Mouse (Mus musculus) hindbrain, embryonic 10.5 days (tissue): Measurements from ENCODE around the gene Lhpp. TPM values are rescaled to one million over a fixed set of nuclear protein-coding genes. Genes with fewer than 3 reads are reported as not detected.

Experiments used
- DNase-seq: peaks from one replicate; pipeline ENCODE4 v3.0.0-alpha.2; 2017; ENCODE audit warnings: low spot score
- H3K27ac ChIP-seq: fragments of 300-500 bp; sonication (generic); 2 replicates; pipeline ENCODE4 v1.5.1; 2016; ENCODE audit warnings: mild to moderate bottlenecking, moderate library complexity
- H3K27me3 ChIP-seq: fragments of 300-500 bp; sonication (generic); 2 replicates; pipeline ENCODE4 v1.6.1; 2016; ENCODE audit warnings: mild to moderate bottlenecking; ENCODE audit not compliant: poor library complexity, insufficient read depth, severe bottlenecking
- H3K36me3 ChIP-seq: fragments of 300-500 bp; sonication (generic); 2 replicates; pipeline ENCODE4 v1.6.1; 2016; ENCODE audit warnings: mild to moderate bottlenecking, moderate library complexity
- H3K4me1 ChIP-seq: fragments of 300-500 bp; sonication (generic); replicated peaks from 2 replicates; pipeline ENCODE4 v1.6.1; 2016; ENCODE audit warnings: mild to moderate bottlenecking
- H3K4me3 ChIP-seq: fragments of 300-500 bp; sonication (generic); 2 replicates; pipeline ENCODE4 v1.5.1; 2016; ENCODE audit warnings: mild to moderate bottlenecking, moderate library complexity
- H3K9me3 ChIP-seq: fragments of 300-500 bp; sonication (generic); 2 replicates; pipeline ENCODE4 v1.6.1; 2016; ENCODE audit warnings: mild to moderate bottlenecking, moderate library complexity
- WGBS: fragments of 180-500 bp; shearing (Covaris S2); methylation state at CpG from one replicate; pipeline ENCODE4 v1.1.7; 2016; 5-methylcytosine and 5-hydroxymethylcytosine counted together
- polyA plus RNA-seq: library from polyadenylated mRNA; unstranded; fragments of >200 nt; fragmentation: Nextera tagmentation; extraction: Ambion mirVana; gene quantifications from 2 replicates; pipeline ENCODE4 v1.2.1, GENCODE M21; 2016

Gene Lhpp
- polyA plus RNA-seq, 1 experiment from 2014 or later: 18.9 TPM

DNA sequence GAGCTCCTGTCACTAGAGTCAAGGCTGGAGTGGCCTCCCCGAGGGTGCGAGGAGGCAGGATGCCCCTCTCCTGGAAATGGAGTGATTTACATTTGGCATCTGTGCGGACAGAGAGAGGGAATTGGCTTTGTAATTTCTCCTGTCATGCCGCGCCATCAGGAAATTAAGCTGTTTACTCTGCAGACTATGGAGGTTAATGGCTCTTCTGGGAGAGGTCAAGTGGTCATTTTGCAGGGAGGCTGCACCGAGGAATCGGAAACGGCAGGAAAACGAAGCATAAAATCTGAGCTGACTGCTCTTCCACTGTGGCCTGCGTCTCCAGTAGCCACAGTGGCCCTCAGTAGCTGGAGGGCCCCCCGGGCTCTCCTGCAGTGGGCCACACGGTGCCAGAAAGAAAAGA, 26.9 kb downstream of the Lhpp start:
- no peak overlapping the region for H3K27ac ChIP-seq
- no peaks in the 10 kb centered on the region for H3K36me3 ChIP-seq
- peaks cover 63% of the 10 kb centered on the region for H3K27me3 ChIP-seq
- peaks cover 34% of the 10 kb centered on the region for H3K4me1 ChIP-seq
- no peaks in the 10 kb centered on the region for H3K9me3 ChIP-seq
- DNase-seq: no peak
- WGBS: 39% methylated on average over 12 of the region's 12 CpGs
- H3K4me3 ChIP-seq: no peak overlapping the region

DNA sequence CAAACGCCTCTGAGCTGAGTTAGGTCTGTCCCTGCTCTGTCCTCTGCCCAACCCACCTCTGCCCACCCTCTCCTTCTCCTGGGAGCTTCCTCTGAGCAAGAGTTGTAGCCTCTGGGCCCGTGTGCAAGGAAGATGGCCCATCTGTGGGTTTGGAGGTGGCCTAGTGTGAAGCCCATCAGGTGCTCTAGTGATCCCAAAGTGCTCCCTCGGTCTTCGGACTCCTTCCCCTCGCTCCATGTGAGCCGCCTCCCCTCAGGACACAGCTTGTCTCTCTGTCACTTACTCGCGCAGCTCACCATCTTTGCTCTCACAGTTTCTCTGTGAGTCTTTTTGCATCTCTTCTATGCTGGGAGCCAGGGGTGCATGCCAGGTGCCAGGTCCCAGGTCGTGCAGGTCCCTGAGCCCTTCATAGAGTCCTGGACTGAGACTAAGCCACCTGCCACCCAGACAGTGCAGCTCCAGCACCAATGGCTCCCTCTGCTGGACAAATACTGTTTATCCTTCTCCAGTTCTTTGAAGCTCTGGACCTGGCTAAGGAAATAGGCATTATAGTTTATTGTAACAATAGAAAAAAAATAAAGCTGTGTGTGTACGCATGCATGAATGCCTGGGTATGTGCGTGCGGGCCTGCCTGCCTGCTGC, 28.1 kb downstream of the Lhpp start:
- no peak overlapping the region for H3K4me3 ChIP-seq
- H3K4me1 ChIP-seq: peaks cover 34% of the 10 kb centered on the region
- peaks cover 67% of the 10 kb centered on the region for H3K27me3 ChIP-seq
- peak; percentile 51 for DNase-seq
- H3K9me3 ChIP-seq: no peaks in the 10 kb centered on the region
- WGBS: 64% methylated on average over 12 of the region's 12 CpGs
- 0 out of 2 replicates have a peak overlapping the region, but pooled peaks have one; percentile 40 for H3K27ac ChIP-seq
- H3K36me3 ChIP-seq: no peaks in the 10 kb centered on the region

DNA sequence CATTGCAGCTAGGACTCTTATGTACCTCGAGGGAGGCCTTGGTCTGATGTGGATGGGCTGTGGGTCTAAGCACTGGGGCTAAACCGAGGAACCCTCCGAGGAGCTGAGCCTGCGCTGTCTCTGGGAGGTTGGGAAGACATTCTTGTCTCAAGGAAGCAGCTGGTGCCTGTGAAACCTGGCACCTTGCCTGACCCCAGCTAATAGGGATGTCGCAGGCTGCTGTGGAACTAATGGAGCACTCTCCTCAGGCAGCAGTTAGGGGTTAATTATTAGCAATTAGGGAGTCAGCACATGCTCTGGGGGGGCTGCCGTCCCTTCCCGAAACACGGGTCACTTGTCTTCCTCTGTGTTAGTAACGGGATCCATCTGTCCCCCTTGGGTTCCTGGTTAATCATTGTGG, 30.5 kb downstream of the Lhpp start:
- no peaks in the 10 kb centered on the region for H3K9me3 ChIP-seq
- 47% methylated on average over 9 of the region's 9 CpGs for WGBS
- H3K4me1 ChIP-seq: peaks cover 34% of the 10 kb centered on the region
- H3K27ac ChIP-seq: no peak overlapping the region
- no peak overlapping the region for H3K4me3 ChIP-seq
- DNase-seq: peak; percentile 22
- peaks cover 62% of the 10 kb centered on the region for H3K27me3 ChIP-seq
- H3K36me3 ChIP-seq: no peaks in the 10 kb centered on the region

DNA sequence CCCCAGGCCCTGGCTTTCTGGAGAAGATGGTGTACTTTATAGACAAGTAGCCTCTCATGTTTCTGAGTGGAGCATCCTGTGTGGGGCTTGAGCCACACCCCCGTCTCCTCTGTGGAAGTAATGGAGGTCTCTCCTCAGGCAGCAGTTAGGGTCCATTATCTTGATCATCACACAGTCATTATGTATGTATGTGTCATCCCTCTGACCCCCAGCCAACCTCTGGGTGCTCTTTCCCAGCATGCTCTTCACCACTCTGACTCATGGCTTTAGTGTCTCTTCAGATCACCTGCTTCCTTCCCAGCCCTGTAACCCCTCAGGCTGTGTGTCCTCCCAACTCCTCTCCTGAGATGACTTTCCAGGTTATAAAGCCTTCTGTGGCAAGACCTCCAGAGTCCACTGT, 31.2 kb downstream of the Lhpp start:
- Histone ChIP-seq H3K4me1 (peaks cover 34% of the 10 kb centered on the region), H3K27me3 (peaks cover 57% of the 10 kb centered on the region), H3K27ac (no peak overlapping the region), H3K9me3 (no peaks in the 10 kb centered on the region), H3K36me3 (no peaks in the 10 kb centered on the region), H3K4me3 (no peak overlapping the region)
- DNase-seq: no peak
- 88% methylated on average over 1 of the region's 1 CpGs for WGBS

DNA sequence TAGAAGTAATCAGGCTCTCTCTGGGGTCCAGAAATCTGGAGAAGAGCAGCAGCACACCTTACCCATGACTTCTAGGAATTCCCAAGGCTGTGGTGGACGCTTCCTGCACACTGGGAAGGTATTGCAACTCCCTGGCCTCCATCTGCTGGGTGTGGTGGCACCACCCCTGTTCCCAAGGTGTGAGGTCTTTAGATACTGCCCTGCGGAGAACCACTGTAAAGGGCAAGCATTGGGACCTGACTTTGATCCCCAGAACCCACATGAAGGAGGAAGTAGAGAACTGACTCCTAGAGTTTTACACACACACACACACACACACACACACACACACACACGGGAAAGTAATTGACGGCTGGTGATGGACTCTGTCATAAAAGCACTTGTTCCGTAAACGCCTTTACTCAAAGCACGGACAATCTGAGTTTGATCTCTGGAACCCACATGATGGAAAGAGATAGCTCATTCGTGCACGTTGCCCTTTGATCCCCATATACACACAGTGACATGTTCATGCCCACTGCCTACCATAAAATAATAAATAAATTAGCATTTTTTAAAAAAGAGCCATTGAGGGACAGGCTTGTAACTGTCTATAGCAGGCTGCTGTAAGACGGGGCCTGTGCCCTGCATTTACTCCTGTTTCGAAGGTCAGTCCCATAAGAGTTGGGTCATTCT, 34.3 kb downstream of the Lhpp start:
- Histone ChIP-seq H3K4me1 (peaks cover 16% of the 10 kb centered on the region), H3K9me3 (no peaks in the 10 kb centered on the region), H3K27ac (no peak overlapping the region), H3K27me3 (peaks cover 42% of the 10 kb centered on the region), H3K4me3 (no peak overlapping the region), H3K36me3 (no peaks in the 10 kb centered on the region)
- WGBS: 90% methylated on average over 11 of the region's 11 CpGs
- no peak for DNase-seq

DNA sequence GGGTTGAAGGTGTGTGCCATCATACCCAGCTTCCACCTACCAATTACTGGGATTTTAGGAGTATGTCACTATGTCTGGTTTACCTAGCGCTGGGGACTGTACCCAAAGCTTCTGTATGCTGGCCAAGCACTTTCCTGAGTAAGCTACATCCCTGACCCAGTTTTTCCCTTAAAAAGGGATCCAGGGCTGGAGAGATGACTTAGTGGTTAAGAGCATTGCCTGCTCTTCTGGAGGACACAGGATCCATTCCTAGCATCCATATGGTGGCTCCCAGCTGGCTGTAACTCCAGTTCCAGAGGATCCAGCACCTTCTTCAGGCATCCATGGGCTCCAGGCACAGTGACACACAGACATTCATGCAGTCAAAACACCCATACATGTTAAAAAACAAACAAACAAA, 36.1 kb downstream of the Lhpp start:
- no peak overlapping the region for H3K4me3 ChIP-seq
- no peak for DNase-seq
- H3K27me3 ChIP-seq: peaks cover 32% of the 10 kb centered on the region
- WGBS: 93% methylated on average over 1 of the region's 1 CpGs
- H3K36me3 ChIP-seq: no peaks in the 10 kb centered on the region
- no peak overlapping the region for H3K27ac ChIP-seq
- H3K9me3 ChIP-seq: no peaks in the 10 kb centered on the region
- H3K4me1 ChIP-seq: peaks cover 16% of the 10 kb centered on the region

DNA sequence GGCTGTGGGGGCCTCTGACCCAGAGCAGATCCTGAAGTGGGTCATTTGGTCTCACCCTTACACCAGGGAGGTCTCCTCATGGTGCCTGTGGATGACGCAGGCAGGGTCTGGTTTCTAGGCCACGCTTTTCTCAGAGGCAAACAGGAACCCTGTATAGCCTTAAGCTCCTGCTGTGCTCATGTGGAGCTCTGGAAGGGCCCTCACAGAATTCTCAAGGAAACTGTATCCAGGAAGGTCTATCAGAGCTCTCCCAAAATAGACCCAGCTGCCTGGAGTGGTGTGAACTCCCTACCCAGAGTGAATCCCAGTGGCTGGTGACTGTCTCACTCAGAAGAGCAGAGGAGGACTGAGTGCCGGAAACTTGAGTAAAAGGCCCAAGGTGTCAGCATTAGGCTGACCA, 44.0 kb downstream of the Lhpp start:
- Histone ChIP-seq H3K4me3 (no peak overlapping the region), H3K27ac (no peak overlapping the region), H3K4me1 (peaks cover 51% of the 10 kb centered on the region), H3K9me3 (no peaks in the 10 kb centered on the region), H3K36me3 (no peaks in the 10 kb centered on the region), H3K27me3 (no peaks in the 10 kb centered on the region)
- DNase-seq: no peak
- 77% methylated on average over 3 of the region's 3 CpGs for WGBS

- DNase-seq: peak; percentile 91
- Histone ChIP-seq H3K4me1 (peaks cover 58% of the 10 kb centered on the region), H3K36me3 (no peaks in the 10 kb centered on the region), H3K4me3 (no peak overlapping the region), H3K27ac (peak overlapping the region; percentile 80), H3K9me3 (no peaks in the 10 kb centered on the region), H3K27me3 (no peaks in the 10 kb centered on the region)
- WGBS: 18% methylated on average over 9 of the region's 9 CpGs
Measured at GRCm38 (mm10) chr7:132656075-132656474, 45.6 kb downstream of the Lhpp start.

GRCm38 (mm10) chr7:132656548-132656947, 46.1 kb downstream of the Lhpp start:
- peak overlapping the region; percentile 80 for H3K27ac ChIP-seq
- WGBS: 11% methylated on average over 3 of the region's 3 CpGs
- H3K4me1 ChIP-seq: peaks cover 57% of the 10 kb centered on the region

GRCm38 (mm10) chr7:132657371-132658057, 47.1 kb downstream of the Lhpp start:
- WGBS: 38% methylated on average over 14 of the region's 14 CpGs
- Histone ChIP-seq H3K4me1 (peaks cover 59% of the 10 kb centered on the region), H3K36me3 (no peaks in the 10 kb centered on the region), H3K27me3 (no peaks in the 10 kb centered on the region), H3K9me3 (no peaks in the 10 kb centered on the region), H3K27ac (peak overlapping the region; percentile 70), H3K4me3 (no peak overlapping the region)
- peak; percentile 24 for DNase-seq

More at GRCm38 (mm10) chr7:132656548-132656947, 46.1 kb downstream of the Lhpp start:
- DNase-seq: peak; percentile 87
- Histone ChIP-seq H3K9me3 (no peaks in the 10 kb centered on the region), H3K4me3 (no peak overlapping the region), H3K36me3 (no peaks in the 10 kb centered on the region), H3K27me3 (no peaks in the 10 kb centered on the region)

DNA sequence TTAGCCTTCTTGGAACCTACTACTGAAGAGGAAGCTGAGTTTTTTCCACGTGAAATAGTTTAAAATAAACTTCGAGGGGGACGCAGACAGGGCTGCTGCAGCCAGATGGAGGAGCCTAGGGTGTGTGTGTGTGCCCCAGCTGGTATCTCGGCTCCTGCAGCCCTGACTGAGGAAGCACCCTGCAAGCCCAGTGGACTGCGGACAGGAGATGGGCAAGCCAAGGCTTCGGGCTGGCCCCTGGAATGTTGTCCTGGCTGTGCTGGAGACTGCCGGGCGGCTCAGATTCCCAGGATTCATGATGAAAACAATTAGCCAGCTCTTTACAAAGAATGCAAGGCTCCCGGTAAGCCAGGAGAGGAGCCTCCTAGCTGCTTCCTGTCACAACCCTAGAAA, 47.6 kb downstream of the Lhpp start:
- 9% methylated on average over 9 of the region's 9 CpGs for WGBS
- peaks cover 59% of the 10 kb centered on the region for H3K4me1 ChIP-seq

GRCm38 (mm10) chr7:132658688-132659087, 48.2 kb downstream of the Lhpp start:
- DNase-seq: no peak
- no peak overlapping the region for H3K4me3 ChIP-seq
- H3K27ac ChIP-seq: peak overlapping the region; percentile 70
- H3K9me3 ChIP-seq: no peaks in the 10 kb centered on the region
- H3K36me3 ChIP-seq: no peaks in the 10 kb centered on the region
- WGBS: 85% methylated on average over 5 of the region's 5 CpGs
- H3K4me1 ChIP-seq: peaks cover 59% of the 10 kb centered on the region
- no peaks in the 10 kb centered on the region for H3K27me3 ChIP-seq

More for the DNA sequence above, 47.6 kb downstream of the Lhpp start:
- Histone ChIP-seq H3K36me3 (no peaks in the 10 kb centered on the region), H3K4me3 (no peak overlapping the region), H3K27me3 (no peaks in the 10 kb centered on the region), H3K27ac (peak overlapping the region; percentile 70), H3K9me3 (no peaks in the 10 kb centered on the region)
- DNase-seq: peak; percentile 43

- WGBS: 59% methylated on average over 7 of the region's 7 CpGs
- no peaks in the 10 kb centered on the region for H3K36me3 ChIP-seq
- no peaks in the 10 kb centered on the region for H3K27me3 ChIP-seq
- no peaks in the 10 kb centered on the region for H3K9me3 ChIP-seq
- peaks cover 60% of the 10 kb centered on the region for H3K4me1 ChIP-seq
- H3K4me3 ChIP-seq: no peak overlapping the region
- peak overlapping the region; percentile 70; the same call in 1 of the 2 replicates for H3K27ac ChIP-seq
- no peak for DNase-seq
Measured at GRCm38 (mm10) chr7:132659633-132660032, 49.2 kb downstream of the Lhpp start.
